Mouse (Mus musculus) stomach, embryonic 16.5 days (tissue): ENCODE data around the gene St8sia1. TPM values are rescaled to one million over a fixed set of nuclear protein-coding genes. Genes with fewer than 3 reads are reported as not detected.

Source experiments
- ATAC-seq: fragments of 200-750 bp; cut with Nextera tagmentation; 2 replicates; pipeline ENCODE4 v1.8.0; 2017; ENCODE audit warnings: moderate number of reproducible peaks, moderate TSS enrichment; ENCODE audit not compliant: insufficient read depth, low FRiP score
- H3K27ac ChIP-seq: fragments of 300-500 bp; sonication (generic); 2 replicates; pipeline ENCODE4 v1.5.1; 2014; ENCODE audit warnings: low read length
- H3K27me3 ChIP-seq: fragments of 300-500 bp; sonication (generic); 2 replicates; pipeline ENCODE4 v1.6.1; 2014; ENCODE audit warnings: low read length, control low read depth, mixed read lengths; ENCODE audit not compliant: control insufficient read depth, insufficient read depth
- H3K36me3 ChIP-seq: fragments of 300-500 bp; sonication (generic); 2 replicates; pipeline ENCODE4 v1.6.1; 2014; ENCODE audit warnings: low read length; ENCODE audit not compliant: control insufficient read depth, insufficient read depth
- H3K4me1 ChIP-seq: fragments of 300-500 bp; sonication (generic); 2 replicates; pipeline ENCODE4 v1.6.1; 2014; ENCODE audit warnings: low read length, control low read depth, mixed read lengths; ENCODE audit not compliant: control insufficient read depth, insufficient read depth
- H3K4me2 ChIP-seq: fragments of 300-500 bp; sonication (generic); 2 replicates; pipeline ENCODE4 v1.6.1; 2014; ENCODE audit warnings: low read depth, low read length, mixed read lengths
- H3K4me3 ChIP-seq: fragments of 300-500 bp; sonication (generic); replicated peaks from 2 replicates; pipeline ENCODE4 v1.5.1; 2014; ENCODE audit warnings: mild to moderate bottlenecking, low read length
- H3K9ac ChIP-seq: fragments of 300-500 bp; sonication (generic); 2 replicates; pipeline ENCODE4 v1.6.1; 2014; ENCODE audit warnings: low read length
- H3K9me3 ChIP-seq: fragments of 300-500 bp; sonication (generic); replicated peaks from 2 replicates; pipeline ENCODE4 v1.6.1; 2016; ENCODE audit warnings: low read length, control low read depth; ENCODE audit not compliant: control insufficient read depth
- WGBS: fragments of 180-500 bp; shearing (Covaris S2); extraction: QIAGEN DNeasy Blood & Tissue Kit; methylation state at CpG from one replicate; pipeline ENCODE4 v1.1.7; 2014; 5-methylcytosine and 5-hydroxymethylcytosine counted together
- polyA plus RNA-seq: library from polyadenylated mRNA; unstranded; fragments of >200 nt; fragmentation: Nextera tagmentation; extraction: Ambion mirVana; gene quantifications from 2 replicates; pipeline ENCODE4 v1.2.1, GENCODE M21; 2015

Gene St8sia1
- polyA plus RNA-seq, 1 experiment from 2014 or later: 1.1 TPM

- H3K27ac ChIP-seq: no peak overlapping the region
- H3K4me1 ChIP-seq: no peaks in the 10 kb centered on the region
- no peaks in the 10 kb centered on the region for H3K36me3 ChIP-seq
- no peaks in the 10 kb centered on the region for H3K27me3 ChIP-seq
- no peaks in the 10 kb centered on the region for H3K9me3 ChIP-seq
- H3K4me3 ChIP-seq: peak overlapping the region; percentile 49
- H3K9ac ChIP-seq: peak overlapping the region; percentile 64
- H3K4me2 ChIP-seq: peak overlapping the region; percentile 78
- no peak for ATAC-seq
- 41% methylated on average over 10 of the region's 10 CpGs for WGBS
These were observed 150.2 kb downstream of the St8sia1 start for GRCm38 (mm10) chr6:142814011-142814410.

- WGBS: 76% methylated on average over 5 of the region's 5 CpGs
These were observed 151.3 kb downstream of the St8sia1 start for GRCm38 (mm10) chr6:142812969-142813368.

GRCm38 (mm10) chr6:142810239-142810638 lies 154.0 kb downstream of the St8sia1 start:
- ATAC-seq: no peak
- Histone ChIP-seq H3K36me3 (no peaks in the 10 kb centered on the region), H3K4me1 (no peaks in the 10 kb centered on the region), H3K4me3 (no peak overlapping the region), H3K27me3 (no peaks in the 10 kb centered on the region), H3K4me2 (no peak overlapping the region), H3K27ac (no peak overlapping the region), H3K9ac (no peak overlapping the region), H3K9me3 (no peaks in the 10 kb centered on the region)
- WGBS: 68% methylated on average over 6 of the region's 6 CpGs

More at GRCm38 (mm10) chr6:142812969-142813368, 151.3 kb downstream of the St8sia1 start:
- ATAC-seq: no peak
- Histone ChIP-seq H3K9me3 (no peaks in the 10 kb centered on the region), H3K27me3 (no peaks in the 10 kb centered on the region), H3K9ac (no peak overlapping the region), H3K27ac (no peak overlapping the region), H3K36me3 (no peaks in the 10 kb centered on the region), H3K4me3 (no peak overlapping the region), H3K4me2 (no peak overlapping the region), H3K4me1 (no peaks in the 10 kb centered on the region)

DNA sequence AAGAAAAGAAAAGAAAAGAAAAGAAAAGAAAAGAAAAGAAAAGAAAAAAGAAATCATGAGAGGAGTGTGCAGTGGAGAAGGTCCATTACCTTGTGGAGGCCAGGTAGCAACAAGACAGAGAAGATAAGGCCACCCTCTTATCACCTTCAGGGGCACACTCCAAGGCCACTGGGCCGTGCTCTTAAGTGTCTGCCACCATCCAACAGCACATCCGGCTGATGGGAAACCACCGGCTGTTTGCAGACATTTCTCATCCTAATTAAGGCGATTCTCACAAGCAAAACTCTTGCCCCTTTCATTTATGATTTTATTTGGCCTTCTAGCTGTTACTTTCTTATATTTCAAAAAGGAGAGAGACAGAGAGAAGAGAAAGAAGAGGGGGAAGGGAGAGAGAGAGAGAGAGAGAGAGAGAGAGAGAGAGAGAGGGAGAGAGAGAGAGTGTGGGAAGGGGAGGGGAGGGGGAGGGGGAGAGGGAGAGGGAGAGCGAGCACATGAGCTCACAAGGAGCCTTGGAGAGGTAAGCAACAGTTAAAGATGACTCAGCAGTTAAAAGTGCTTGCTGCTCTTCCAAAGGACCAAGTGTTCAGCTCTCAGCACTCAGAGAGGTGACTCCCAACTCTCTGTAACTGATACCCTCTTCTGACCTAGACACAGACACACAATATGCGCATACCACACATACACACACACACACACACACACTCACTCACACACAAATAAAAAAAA lies 154.7 kb downstream of the St8sia1 start:
- ATAC-seq: no peak
- WGBS: 37% methylated on average over 6 of the region's 6 CpGs

DNA sequence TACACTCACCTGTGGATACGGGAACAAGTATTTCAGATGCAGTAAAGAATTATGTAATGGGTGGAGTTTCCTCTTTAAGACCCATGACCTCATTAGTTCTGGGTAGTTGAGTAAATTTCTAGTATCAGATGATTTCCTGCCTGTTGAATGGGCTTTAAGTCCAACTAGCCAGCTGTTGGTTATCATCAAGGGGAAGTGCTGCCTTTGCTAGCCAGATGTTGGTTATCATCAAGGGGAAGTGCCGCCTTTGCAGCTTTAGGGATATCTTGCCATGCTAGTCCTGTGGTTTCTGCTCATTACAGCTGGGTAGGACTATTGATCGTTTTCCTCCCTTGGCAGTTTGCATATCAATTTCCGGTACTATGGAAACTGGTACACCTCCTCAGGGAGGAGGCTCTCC lies 157.9 kb downstream of the St8sia1 start:
- H3K4me2 ChIP-seq: no peak overlapping the region
- 70% methylated on average over 4 of the region's 4 CpGs for WGBS
- no peaks in the 10 kb centered on the region for H3K4me1 ChIP-seq
- no peaks in the 10 kb centered on the region for H3K27me3 ChIP-seq
- no peaks in the 10 kb centered on the region for H3K36me3 ChIP-seq
- no peak for ATAC-seq
- no peak overlapping the region for H3K4me3 ChIP-seq
- no peak overlapping the region for H3K9ac ChIP-seq
- H3K9me3 ChIP-seq: no peaks in the 10 kb centered on the region
- H3K27ac ChIP-seq: no peak overlapping the region

More for the DNA sequence above, 154.7 kb downstream of the St8sia1 start:
- H3K9me3 ChIP-seq: no peaks in the 10 kb centered on the region
- H3K36me3 ChIP-seq: no peaks in the 10 kb centered on the region
- no peaks in the 10 kb centered on the region for H3K27me3 ChIP-seq
- H3K4me2 ChIP-seq: no peak overlapping the region
- H3K4me3 ChIP-seq: no peak overlapping the region
- no peaks in the 10 kb centered on the region for H3K4me1 ChIP-seq
- H3K27ac ChIP-seq: no peak overlapping the region
- no peak overlapping the region for H3K9ac ChIP-seq

DNA sequence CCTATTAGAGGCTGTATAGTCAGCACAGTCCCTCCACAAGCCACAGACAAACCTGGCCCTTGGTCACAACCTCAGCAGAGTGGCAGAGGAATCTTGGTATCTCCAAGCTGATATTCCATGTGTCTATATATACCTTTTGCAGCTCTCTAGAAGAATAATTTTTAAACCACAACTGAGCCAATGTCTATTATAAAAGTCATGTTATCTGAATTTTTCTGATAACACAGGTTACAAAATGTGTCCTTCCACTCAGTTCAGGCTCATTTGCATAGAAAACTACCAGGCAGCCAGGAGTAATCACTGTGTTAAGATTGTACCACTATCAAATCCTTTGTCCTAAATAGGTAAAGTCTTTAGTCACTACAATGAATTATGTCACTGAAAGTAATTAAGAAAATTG lies 159.8 kb downstream of the St8sia1 start, which contains the start of gene Sult6b2:
Gene Sult6b2 (minus strand): TSS at position 101 of the 400 bp plus-strand sequence.
- H3K4me3 ChIP-seq: no peak within 1 kb of the TSS
- H3K9ac ChIP-seq: no peak within 1 kb of the TSS
- H3K27ac ChIP-seq: no peak within 1 kb of the TSS
- no peaks in the 10 kb centered on the region for H3K27me3 ChIP-seq
- no peak within 1 kb of the TSS for H3K4me2 ChIP-seq
- H3K36me3 ChIP-seq: no peaks in the 10 kb centered on the region
- no peak for ATAC-seq
- no peaks in the 10 kb centered on the region for H3K4me1 ChIP-seq
- H3K9me3 ChIP-seq: no peaks in the 10 kb centered on the region

DNA sequence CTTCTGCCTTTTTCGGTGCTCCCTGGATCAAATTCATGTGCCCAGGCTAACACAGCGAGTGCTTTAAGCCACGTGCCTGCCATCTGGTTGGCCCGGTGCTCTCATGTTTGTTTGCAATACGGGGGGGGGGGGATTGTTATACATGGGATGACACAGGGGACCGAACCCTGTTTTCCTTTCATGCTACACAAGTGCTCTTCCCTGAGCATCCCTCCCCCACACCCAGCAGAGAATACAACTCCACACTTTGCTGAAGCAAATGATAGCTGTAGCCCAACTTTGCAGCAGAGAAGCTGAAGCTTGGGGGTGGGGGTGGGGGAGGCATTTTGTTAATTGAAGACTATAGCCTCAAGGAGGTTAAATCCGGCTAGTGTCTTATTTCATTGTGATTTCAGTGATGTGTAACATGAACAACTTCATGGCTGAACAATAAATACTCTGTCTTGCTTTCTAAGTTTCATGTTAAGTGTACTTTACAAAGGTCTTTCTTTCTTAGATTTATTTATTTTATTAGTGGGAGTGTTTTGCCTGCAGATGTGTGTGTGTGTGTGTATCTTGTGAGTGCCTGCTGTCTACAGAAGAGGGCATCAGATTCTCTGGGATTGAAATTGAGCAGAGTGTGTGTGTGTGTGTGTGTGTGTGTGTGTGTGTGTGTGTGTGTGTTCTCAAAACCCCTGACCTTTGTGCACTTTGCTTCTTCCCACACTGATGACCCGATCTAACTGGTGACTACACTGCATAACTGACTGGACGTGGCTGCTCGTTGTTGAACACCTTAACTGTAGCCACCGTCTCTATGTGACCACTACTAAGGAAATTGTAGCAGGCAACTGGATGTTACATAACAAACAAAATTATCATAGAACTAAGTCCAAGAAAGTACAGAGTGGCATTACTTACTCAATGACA lies 161.4 kb downstream of the St8sia1 start:
- H3K4me2 ChIP-seq: no peak overlapping the region
- no peak overlapping the region for H3K9ac ChIP-seq
- H3K4me3 ChIP-seq: no peak overlapping the region
- ATAC-seq: no peak
- H3K27ac ChIP-seq: no peak overlapping the region
- no peaks in the 10 kb centered on the region for H3K4me1 ChIP-seq
- 52% methylated on average over 11 of the region's 11 CpGs for WGBS
- H3K9me3 ChIP-seq: no peaks in the 10 kb centered on the region
- no peaks in the 10 kb centered on the region for H3K27me3 ChIP-seq
- no peaks in the 10 kb centered on the region for H3K36me3 ChIP-seq

- H3K4me2 ChIP-seq: no peak overlapping the region
- H3K27me3 ChIP-seq: no peaks in the 10 kb centered on the region
- H3K36me3 ChIP-seq: no peaks in the 10 kb centered on the region
- H3K9me3 ChIP-seq: no peaks in the 10 kb centered on the region
- H3K9ac ChIP-seq: no peak overlapping the region
- 84% methylated on average over 5 of the region's 5 CpGs for WGBS
- ATAC-seq: no peak
- no peaks in the 10 kb centered on the region for H3K4me1 ChIP-seq
- H3K27ac ChIP-seq: no peak overlapping the region
- H3K4me3 ChIP-seq: no peak overlapping the region
These were observed 162.6 kb downstream of the St8sia1 start for GRCm38 (mm10) chr6:142801687-142802086.

- no peak overlapping the region for H3K9ac ChIP-seq
- H3K4me1 ChIP-seq: no peaks in the 10 kb centered on the region
- no peaks in the 10 kb centered on the region for H3K9me3 ChIP-seq
- 63% methylated on average over 7 of the region's 7 CpGs for WGBS
- no peak overlapping the region for H3K4me3 ChIP-seq
- H3K27ac ChIP-seq: no peak overlapping the region
- H3K36me3 ChIP-seq: no peaks in the 10 kb centered on the region
- H3K4me2 ChIP-seq: no peak overlapping the region
- ATAC-seq: no peak
- H3K27me3 ChIP-seq: no peaks in the 10 kb centered on the region
These were observed 164.4 kb downstream of the St8sia1 start for GRCm38 (mm10) chr6:142799704-142800374.
